Mouse (Mus musculus) stomach, postnatal 0 days (tissue): ENCODE measurements around the gene Tarsl2.

ENCODE experiments used
- CTCF ChIP-seq: IDR thresholded peaks from 2 replicates; pipeline ENCODE4 v1.5.1; 2016; ENCODE audit warnings: antibody characterized with exemption, low read depth, mild to moderate bottlenecking, moderate library complexity
- EP300 ChIP-seq: optimal IDR thresholded peaks from 2 replicates; pipeline ENCODE3; 2016; ENCODE audit warnings: antibody characterized with exemption

DNA sequence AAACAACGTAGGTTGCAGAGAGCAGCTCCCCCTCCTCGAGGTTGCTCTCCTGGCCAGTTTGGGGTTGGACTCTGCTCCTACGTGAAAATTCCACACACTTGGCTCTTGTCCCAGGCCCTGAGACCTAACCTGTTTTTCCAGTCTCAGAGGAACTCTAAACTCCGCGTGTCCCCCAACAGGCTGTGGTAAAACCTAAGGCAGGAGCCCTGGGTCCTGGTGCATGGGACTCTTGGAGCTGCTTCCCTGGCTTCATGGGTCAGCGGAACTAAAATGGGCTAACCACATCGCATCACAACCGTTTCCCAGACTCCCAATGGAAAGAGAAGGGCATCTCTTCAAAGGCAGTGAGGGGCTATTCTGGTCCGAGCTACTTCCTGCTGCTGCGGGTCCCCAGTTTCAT, 48.2 kb downstream of the Tarsl2 start:
- TF ChIP-seq CTCF (no peak), EP300 (no peak)
